Mouse (Mus musculus) intestine, embryonic 16.5 days (tissue): ENCODE data around the gene Gemin6. TPM values are rescaled to one million over a fixed set of nuclear protein-coding genes. Genes with fewer than 3 reads are reported as not detected.
"Not testable (repeated sequence)": the region's sequence is repeated elsewhere in the genome, so short reads cannot be mapped to it uniquely, and the experiment has no call there.

Experiments
- ATAC-seq: fragments of 200-750 bp; cut with Nextera tagmentation; 2 replicates; pipeline ENCODE4 v1.8.0; 2017; ENCODE audit warnings: moderate TSS enrichment, moderate library complexity
- H3K27ac ChIP-seq: fragments of 300-500 bp; sonication (generic); 2 replicates; pipeline ENCODE4 v1.5.1; 2014; ENCODE audit warnings: mild to moderate bottlenecking, low read length
- H3K27me3 ChIP-seq: fragments of 300-500 bp; sonication (generic); replicated peaks from 2 replicates; pipeline ENCODE4 v1.6.1; 2014; ENCODE audit warnings: low read length, control low read depth, mixed read lengths; ENCODE audit not compliant: control insufficient read depth, insufficient read depth
- H3K36me3 ChIP-seq: fragments of 300-500 bp; sonication (generic); 2 replicates; pipeline ENCODE4 v1.6.1; 2014; ENCODE audit warnings: low read length, control low read depth; ENCODE audit not compliant: control insufficient read depth, insufficient read depth
- H3K4me1 ChIP-seq: fragments of 300-500 bp; sonication (generic); 2 replicates; pipeline ENCODE4 v1.6.1; 2014; ENCODE audit warnings: low read length, control low read depth, mixed read lengths; ENCODE audit not compliant: control insufficient read depth, insufficient read depth
- H3K4me2 ChIP-seq: fragments of 300-500 bp; sonication (generic); 2 replicates; pipeline ENCODE4 v1.6.1; 2014; ENCODE audit warnings: low read depth, low read length, control low read depth
- H3K4me3 ChIP-seq: fragments of 300-500 bp; sonication (generic); 2 replicates; pipeline ENCODE4 v1.5.1; 2014; ENCODE audit warnings: mild to moderate bottlenecking, low read length
- H3K9ac ChIP-seq: fragments of 300-500 bp; sonication (generic); 2 replicates; pipeline ENCODE4 v1.6.1; 2014; ENCODE audit warnings: low read depth, low read length
- H3K9me3 ChIP-seq: fragments of 300-500 bp; sonication (generic); 2 replicates; pipeline ENCODE4 v1.6.1; 2016; ENCODE audit warnings: low read length, control low read depth; ENCODE audit not compliant: control insufficient read depth
- WGBS: fragments of 180-500 bp; shearing (Covaris S2); extraction: QIAGEN DNeasy Blood & Tissue Kit; methylation state at CpG from one replicate; pipeline ENCODE4 v1.1.7; 2014; 5-methylcytosine and 5-hydroxymethylcytosine counted together
- polyA plus RNA-seq: library from polyadenylated mRNA; unstranded; fragments of >200 nt; fragmentation: Nextera tagmentation; extraction: Ambion mirVana; gene quantifications from 2 replicates; pipeline ENCODE4 v1.2.1, GENCODE M21; 2015

The Gemin6 gene
- polyA plus RNA-seq, 1 experiment from 2014 or later = 44.4 TPM

- not testable (repeated sequence) for H3K27me3 ChIP-seq, ATAC-seq, H3K36me3 ChIP-seq, H3K9me3 ChIP-seq, H3K4me1 ChIP-seq
- peak overlapping the region; percentile 72 for H3K4me2 ChIP-seq
- H3K9ac ChIP-seq = peak overlapping the region; percentile 73
- H3K27ac ChIP-seq = peak overlapping the region; percentile 86; the same call in 1 of the 2 replicates
- 37% methylated on average over 5 of the region's 5 CpGs for WGBS
- peak overlapping the region; percentile 65 for H3K4me3 ChIP-seq
Measured at GRCm38 (mm10) chr17:80225142-80225541, 901 bp downstream of the Gemin6 start.

GRCm38 (mm10) chr17:80229396-80229795, 5.2 kb downstream of the Gemin6 start:
- no peak overlapping the region for H3K27ac ChIP-seq
- H3K4me3 ChIP-seq = no peak overlapping the region
- ATAC-seq = no peak
- no peak overlapping the region for H3K9ac ChIP-seq
- no peak overlapping the region for H3K4me2 ChIP-seq
- H3K4me1 ChIP-seq = peaks cover 4% of the 10 kb centered on the region; the same call in 1 of the 2 replicates
- H3K27me3 ChIP-seq = no peaks in the 10 kb centered on the region
- H3K36me3 ChIP-seq = no peaks in the 10 kb centered on the region
- H3K9me3 ChIP-seq = no peaks in the 10 kb centered on the region
- 77% methylated on average over 2 of the region's 2 CpGs for WGBS

- no peak overlapping the region for H3K27ac ChIP-seq
- H3K4me3 ChIP-seq = no peak overlapping the region
- H3K4me1 ChIP-seq = no peaks in the 10 kb centered on the region
- 88% methylated on average over 5 of the region's 5 CpGs for WGBS
- 0 out of 2 replicates have a peak, but pooled peaks cover 3% of the 10 kb centered on the region for H3K36me3 ChIP-seq
- no peak overlapping the region for H3K4me2 ChIP-seq
- ATAC-seq = no peak
- H3K9me3 ChIP-seq = no peaks in the 10 kb centered on the region
- no peak overlapping the region for H3K9ac ChIP-seq
- H3K27me3 ChIP-seq = no peaks in the 10 kb centered on the region
Measured at GRCm38 (mm10) chr17:80233844-80234243, 9.6 kb downstream of the Gemin6 start.

DNA sequence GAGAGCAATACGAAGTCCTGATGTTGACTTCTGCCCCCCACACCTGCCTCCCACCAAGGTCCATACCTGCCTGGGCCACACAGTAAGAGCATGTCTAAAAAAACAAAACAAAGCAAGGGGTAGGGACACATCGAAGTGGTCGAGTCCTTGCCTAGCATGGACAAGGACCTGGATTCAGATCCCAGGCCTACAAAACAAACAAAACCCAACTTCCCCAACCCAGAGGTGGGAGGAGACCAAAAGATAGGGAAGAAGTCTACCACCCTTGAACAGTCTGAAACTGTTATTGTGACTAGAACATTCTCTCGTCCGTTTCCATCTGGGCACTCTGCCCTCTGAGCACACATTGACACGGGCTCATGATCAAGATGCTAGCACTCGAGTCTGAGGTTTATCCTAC, 10.1 kb downstream of the Gemin6 start:
- H3K27ac ChIP-seq = no peak overlapping the region
- 82% methylated on average over 7 of the region's 7 CpGs for WGBS
- no peak for ATAC-seq

DNA sequence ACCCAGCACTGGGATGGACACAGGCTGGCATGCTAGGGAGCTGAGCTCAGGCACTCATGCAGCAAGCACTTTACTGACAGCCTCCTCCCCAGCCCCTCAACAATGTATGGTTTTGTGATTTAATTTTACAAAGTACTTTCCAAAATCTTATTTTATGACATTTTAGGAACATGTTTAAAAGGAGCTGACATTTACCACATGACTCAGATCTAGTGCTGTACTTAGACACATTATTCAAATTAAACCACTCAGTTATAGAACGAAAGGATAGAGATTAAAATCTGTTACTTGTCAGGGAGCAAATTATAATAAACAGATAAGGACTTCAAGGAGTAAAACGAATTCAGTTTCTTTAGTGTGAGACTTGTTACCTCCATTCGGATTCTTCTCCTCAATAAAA, 11.2 kb downstream of the Gemin6 start:
- Histone ChIP-seq H3K9ac (no peak overlapping the region), H3K36me3 (peaks cover 8% of the 10 kb centered on the region), H3K4me1 (no peaks in the 10 kb centered on the region), H3K9me3 (no peaks in the 10 kb centered on the region), H3K4me3 (no peak overlapping the region), H3K27ac (no peak overlapping the region), H3K4me2 (no peak overlapping the region), H3K27me3 (no peaks in the 10 kb centered on the region)
- no peak for ATAC-seq
- 79% methylated on average over 3 of the region's 3 CpGs for WGBS

More for the DNA sequence above, 10.1 kb downstream of the Gemin6 start:
- Histone ChIP-seq H3K4me2 (no peak overlapping the region), H3K4me1 (no peaks in the 10 kb centered on the region), H3K27me3 (no peaks in the 10 kb centered on the region), H3K9ac (no peak overlapping the region), H3K4me3 (no peak overlapping the region), H3K36me3 (0 out of 2 replicates have a peak, but pooled peaks cover 3% of the 10 kb centered on the region), H3K9me3 (no peaks in the 10 kb centered on the region)

- 88% methylated on average over 3 of the region's 3 CpGs for WGBS
- H3K9ac ChIP-seq = no peak overlapping the region
- peaks cover 13% of the 10 kb centered on the region for H3K36me3 ChIP-seq
- H3K4me2 ChIP-seq = no peak overlapping the region
- H3K27ac ChIP-seq = no peak overlapping the region
- no peaks in the 10 kb centered on the region for H3K27me3 ChIP-seq
- no peaks in the 10 kb centered on the region for H3K9me3 ChIP-seq
- no peak for ATAC-seq
- H3K4me3 ChIP-seq = no peak overlapping the region
- H3K4me1 ChIP-seq = no peaks in the 10 kb centered on the region
Measured at GRCm38 (mm10) chr17:80236805-80237204, 12.6 kb downstream of the Gemin6 start.

GRCm38 (mm10) chr17:80237475-80237874, 13.2 kb downstream of the Gemin6 start:
- 90% methylated on average over 5 of the region's 5 CpGs for WGBS
- Histone ChIP-seq H3K4me3 (no peak overlapping the region), H3K27me3 (no peaks in the 10 kb centered on the region), H3K4me1 (no peaks in the 10 kb centered on the region), H3K36me3 (peaks cover 19% of the 10 kb centered on the region), H3K9me3 (no peaks in the 10 kb centered on the region), H3K9ac (no peak overlapping the region), H3K27ac (no peak overlapping the region), H3K4me2 (no peak overlapping the region)
- no peak for ATAC-seq

- H3K4me1 ChIP-seq = no peaks in the 10 kb centered on the region
- no peak overlapping the region for H3K4me2 ChIP-seq
- peaks cover 30% of the 10 kb centered on the region for H3K36me3 ChIP-seq
- H3K9me3 ChIP-seq = no peaks in the 10 kb centered on the region
- no peak overlapping the region for H3K9ac ChIP-seq
- no peak for ATAC-seq
- WGBS = 82% methylated on average over 9 of the region's 9 CpGs
- no peak overlapping the region for H3K4me3 ChIP-seq
- no peaks in the 10 kb centered on the region for H3K27me3 ChIP-seq
- no peak overlapping the region for H3K27ac ChIP-seq
Measured at GRCm38 (mm10) chr17:80241594-80241993, 17.4 kb downstream of the Gemin6 start.

GRCm38 (mm10) chr17:80243116-80243515, 18.9 kb downstream of the Gemin6 start:
- H3K27me3 ChIP-seq = no peaks in the 10 kb centered on the region
- no peak overlapping the region for H3K27ac ChIP-seq
- H3K4me1 ChIP-seq = no peaks in the 10 kb centered on the region
- H3K4me2 ChIP-seq = no peak overlapping the region
- H3K4me3 ChIP-seq = no peak overlapping the region
- H3K9me3 ChIP-seq = no peaks in the 10 kb centered on the region
- H3K36me3 ChIP-seq = peaks cover 27% of the 10 kb centered on the region
- ATAC-seq = peak; percentile 42; the same call in 1 of the 2 replicates
- H3K9ac ChIP-seq = no peak overlapping the region
- 43% methylated on average over 13 of the region's 13 CpGs for WGBS
